Mouse (Mus musculus): ENCODE results near the gene Nubp2. TPM values are rescaled to one million over a fixed set of nuclear protein-coding genes. Genes with fewer than 3 reads are reported as not detected.

The Nubp2 gene
- 70.9 and 86.9 TPM in 2 replicates for total RNA-seq (2012; rRNA removed)
- total RNA-seq (2014; rRNA removed): 74.3 and 89.1 TPM in 2 replicates
- 109 and 124 TPM in 2 replicates for polyA plus RNA-seq (2012; ENCODE audit: insufficient read length, low read depth)

GRCm38 (mm10) chr17:24886134-24886931 is at the start of gene Nubp2, which contains the start of gene Spsb3:
Gene Nubp2, minus strand, starts transcription at chr17:24886349.
Gene Spsb3, plus strand, starts transcription at chr17:24886643.
- Histone ChIP-seq H3K36me3 (replicated peaks in 1 of 2; ENCODE audit: control insufficient read depth in 1 of 2, insufficient read depth in 1 of 2, low read length in 1 of 2) (peaks cover 50 to 78% of the 10 kb centered on the region in 2 experiments), H3K4me3 (replicated peaks in 1 of 3; ENCODE audit: low read depth in 2 of 3, low read length in 2 of 3, poor library complexity in 1 of 3) (peak within 1 kb of the TSS; percentile 89 to 94 (median 92)), H3K27me3 (replicated peaks) (no peaks in the 10 kb centered on the region), H3K9ac (ENCODE audit: insufficient read depth, low read depth) (peak within 1 kb of the TSS; percentile 70), H3K27ac (ENCODE audit: insufficient read depth, low read depth) (no peak within 1 kb of the TSS; the same call in 1 of the 2 replicates), H3K4me2 (ENCODE audit: insufficient read depth, low read depth, poor library complexity, severe bottlenecking) (peak within 1 kb of the TSS; percentile 85), H3K4me1 (ENCODE audit: control insufficient read depth in 1 of 2, insufficient read depth in 2 of 2) (peaks cover 13 to 69% of the 10 kb centered on the region in 2 experiments), H3K9me3 (replicated peaks; ENCODE audit: low read length) (no peaks in the 10 kb centered on the region), H3K79me2 (replicated peaks; ENCODE audit: control insufficient read depth, extremely low read depth, insufficient read depth, poor library complexity, severe bottlenecking) (peaks cover 17% of the 10 kb centered on the region)
- in situ Hi-C loops (cut with MboI; ENCODE audit: low pct_ligation_motif_present, low pct_unique_long_range_greater_than_20kb, low sequenced_read_pairs): loop anchor here (5.0 kb wide), 2 partner anchors 34 to 144 kb away; partner anchors contain the start of gene Fahd1
- peak; percentile 99 for DNase-seq (ENCODE audit: extremely low read depth)
- dilution Hi-C loops (cut with MboI; ENCODE audit: extremely low pct_ligation_motif_present, extremely low pct_unique_long_range_greater_than_20kb, low sequenced_read_pairs): no loop called here
- peak; percentile 35 for TF ChIP-seq NRF1 (IDR thresholded peaks at IDR 0.05; ENCODE audit: low read depth, low read length)
- TF ChIP-seq PAX5 (IDR thresholded peaks at IDR 0.05; ENCODE audit: low read length): no peak
- TF ChIP-seq ETS1 (conservative IDR thresholded peaks at IDR 0.05; ENCODE audit: low read depth, low read length): no peak
- no peak for TF ChIP-seq SMC3 (IDR thresholded peaks at IDR 0.05; ENCODE audit: low read depth, low read length)
- TF ChIP-seq MEF2A (IDR thresholded peaks at IDR 0.05; ENCODE audit: borderline replicate concordance, low read depth, low read length): peak; percentile 40; the same call in 1 of the 2 replicates
- peak; percentile 28; the same call in 1 of the 2 replicates for TF ChIP-seq GABPA (IDR thresholded peaks at IDR 0.05; ENCODE audit: insufficient replicate concordance, low read depth, low read length)
- TF ChIP-seq MYC (IDR thresholded peaks at IDR 0.05; ENCODE audit: low read depth, low read length): peak; percentile 57; the same call in 1 of the 2 replicates
- peak; percentile 73 for TF ChIP-seq NELFE (IDR thresholded peaks at IDR 0.05; ENCODE audit: low read depth, low read length)
- peak; percentile 100 for TF ChIP-seq ZNF384 (IDR thresholded peaks at IDR 0.05; ENCODE audit: low read depth, low read length)
- TF ChIP-seq ZMIZ1 (IDR thresholded peaks at IDR 0.05; ENCODE audit: low read depth, low read length): peak; percentile 33; the same call in 1 of the 2 replicates
- no peak; the same call in 1 of the 2 replicates for TF ChIP-seq ZKSCAN1 (IDR thresholded peaks at IDR 0.05; ENCODE audit: borderline replicate concordance, low read depth, low read length)
- TF ChIP-seq MAFK (IDR thresholded peaks at IDR 0.05; ENCODE audit: insufficient replicate concordance, low read length): no peak
- TF ChIP-seq CTCF (conservative IDR thresholded peaks at IDR 0.05 in 1 of 2, IDR thresholded peaks at IDR 0.05 in 1 of 2; ENCODE audit: low read depth in 2 of 2, low read length in 2 of 2): no peak
- peak; percentile 96 for TF ChIP-seq HCFC1 (IDR thresholded peaks at IDR 0.05; ENCODE audit: low read depth, low read length)
- TF ChIP-seq POLR2AphosphoS2 (IDR thresholded peaks at IDR 0.05; ENCODE audit: low read depth, low read length): peak; percentile 60; the same call in 1 of the 2 replicates
- TF ChIP-seq CHD2 (IDR thresholded peaks at IDR 0.05; ENCODE audit: low read length): peak; percentile 99
- TF ChIP-seq USF1 (IDR thresholded peaks at IDR 0.05; ENCODE audit: low read depth, low read length): no peak
- no peak for TF ChIP-seq ZC3H11A (IDR thresholded peaks at IDR 0.05; ENCODE audit: low read depth, low read length)
- no peak; the same call in 1 of the 2 replicates for TF ChIP-seq UBTF (IDR thresholded peaks at IDR 0.05; ENCODE audit: low read depth, low read length)
- TF ChIP-seq ELF1 (IDR thresholded peaks at IDR 0.05; ENCODE audit: low read depth, low read length): peak; percentile 100
- peak; percentile 81 for TF ChIP-seq MAX (IDR thresholded peaks at IDR 0.05; ENCODE audit: low read length)
- TF ChIP-seq JUN (IDR thresholded peaks at IDR 0.05; ENCODE audit: insufficient read depth, low read depth, low read length): no peak
- peak; percentile 76 for TF ChIP-seq POLR2A (IDR thresholded peaks at IDR 0.05; ENCODE audit: low read depth, low read length)
- TF ChIP-seq RAD21 (IDR thresholded peaks at IDR 0.05; ENCODE audit: low read depth, low read length): no peak
- peak; percentile 64; the same call in 1 of the 2 replicates for TF ChIP-seq E2F4 (IDR thresholded peaks at IDR 0.05; ENCODE audit: insufficient replicate concordance, low read depth, low read length)
- peak; percentile 93; the same call in 1 of the 2 replicates for TF ChIP-seq KAT2A (IDR thresholded peaks at IDR 0.05; ENCODE audit: insufficient replicate concordance, low read length)
- TF ChIP-seq CHD1 (IDR thresholded peaks at IDR 0.05; ENCODE audit: low read depth, low read length): no peak
- peak; percentile 66 for TF ChIP-seq TCF12 (IDR thresholded peaks at IDR 0.05; ENCODE audit: low read depth, low read length)
- TF ChIP-seq IRF4 (IDR thresholded peaks at IDR 0.05; ENCODE audit: low read depth, low read length): no peak; the same call in none of the 2 replicates
- no peak for TF ChIP-seq USF2 (conservative IDR thresholded peaks at IDR 0.05; ENCODE audit: low read depth, low read length)
- 0 out of 2 replicates have a peak, but pooled peaks have one; percentile 31 for TF ChIP-seq JUND (conservative IDR thresholded peaks at IDR 0.05; ENCODE audit: low read depth, low read length)
- TF ChIP-seq EP300 (IDR thresholded peaks at IDR 0.05; ENCODE audit: low read length): no peak
- peak; percentile 100 for TF ChIP-seq SIN3A (IDR thresholded peaks at IDR 0.05; ENCODE audit: low read length)
- peak; percentile 40; the same call in 1 of the 2 replicates for TF ChIP-seq BHLHE40 (IDR thresholded peaks at IDR 0.05; ENCODE audit: low read depth, low read length)
- peak; percentile 75; the same call in 1 of the 2 replicates for TF ChIP-seq TBP (conservative IDR thresholded peaks at IDR 0.05; ENCODE audit: low read depth, low read length)
- no peak for TF ChIP-seq RCOR1 (conservative IDR thresholded peaks at IDR 0.05; ENCODE audit: low read depth, low read length)
- TF ChIP-seq MXI1 (IDR thresholded peaks at IDR 0.05; ENCODE audit: low read depth, low read length): peak; percentile 91
